Mouse (Mus musculus) neural tube, embryonic 15.5 days (tissue): ENCODE data around the gene Il15. TPM values are rescaled to one million over a fixed set of nuclear protein-coding genes. Genes with fewer than 3 reads are reported as not detected.

Experiments
- ATAC-seq: fragments of 200-750 bp; cut with Nextera tagmentation; 2 replicates; pipeline ENCODE4 v1.8.0; 2017; ENCODE audit warnings: mild to moderate bottlenecking, moderate TSS enrichment, moderate library complexity; ENCODE audit not compliant: low FRiP score
- H3K27ac ChIP-seq: fragments of 300-500 bp; sonication (generic); replicated peaks from 2 replicates; pipeline ENCODE4 v1.5.1; 2015; ENCODE audit warnings: mild to moderate bottlenecking, inconsistent platforms
- H3K27me3 ChIP-seq: fragments of 300-500 bp; sonication (generic); replicated peaks from 2 replicates; pipeline ENCODE4 v1.6.1; 2015; ENCODE audit warnings: inconsistent platforms
- H3K36me3 ChIP-seq: fragments of 300-500 bp; sonication (generic); 2 replicates; pipeline ENCODE4 v1.6.1; 2015; ENCODE audit warnings: inconsistent platforms
- H3K4me1 ChIP-seq: fragments of 300-500 bp; sonication (generic); 2 replicates; pipeline ENCODE4 v1.6.1; 2015; ENCODE audit warnings: inconsistent platforms
- H3K4me2 ChIP-seq: fragments of 300-500 bp; sonication (generic); 2 replicates; pipeline ENCODE4 v1.6.1; 2015; ENCODE audit warnings: inconsistent platforms, mild to moderate bottlenecking, moderate library complexity
- H3K4me3 ChIP-seq: fragments of 300-500 bp; sonication (generic); replicated peaks from 2 replicates; pipeline ENCODE4 v1.5.1; 2015; ENCODE audit warnings: mild to moderate bottlenecking, inconsistent platforms
- H3K9ac ChIP-seq: fragments of 300-500 bp; sonication (generic); replicated peaks from 2 replicates; pipeline ENCODE4 v1.6.1; 2015; ENCODE audit warnings: mild to moderate bottlenecking, inconsistent platforms
- H3K9me3 ChIP-seq: fragments of 300-500 bp; sonication (generic); replicated peaks from 2 replicates; pipeline ENCODE4 v1.6.1; 2016; ENCODE audit warnings: inconsistent platforms
- WGBS: fragments of 180-500 bp; shearing (Covaris S2); methylation state at CpG from one replicate; pipeline ENCODE4 v1.1.7; 2015; ENCODE audit warnings: mixed read lengths; 5-methylcytosine and 5-hydroxymethylcytosine counted together
- polyA plus RNA-seq: library from polyadenylated mRNA; unstranded; fragments of >200 nt; fragmentation: Nextera tagmentation; extraction: Ambion mirVana; gene quantifications from 2 replicates; pipeline ENCODE4 v1.2.1, GENCODE M21; 2015

Gene Il15
- polyA plus RNA-seq, 1 experiment from 2014 or later, result 1.5 TPM

DNA sequence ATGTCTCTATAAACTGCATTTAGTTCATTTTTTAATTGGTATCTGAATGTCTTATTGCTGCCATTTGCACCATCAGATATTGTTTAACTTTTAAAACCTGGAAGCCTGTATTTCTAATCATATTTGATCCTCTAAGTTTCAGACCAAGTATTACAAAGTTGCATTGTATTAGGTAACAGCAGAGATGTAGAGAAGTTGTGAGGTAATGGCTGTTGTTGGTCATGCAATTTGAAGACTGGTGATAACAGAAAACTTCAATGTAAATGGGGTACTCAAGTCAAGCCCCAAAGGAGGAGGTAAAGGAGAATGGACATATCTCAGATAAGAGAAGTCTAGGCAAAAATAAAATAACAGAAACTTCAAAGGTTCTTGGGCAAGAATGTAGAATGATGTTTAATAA is 11.8 kb downstream of the Il15 start:
- Histone ChIP-seq H3K9ac (no peak overlapping the region), H3K4me1 (no peaks in the 10 kb centered on the region), H3K36me3 (no peaks in the 10 kb centered on the region), H3K27ac (no peak overlapping the region), H3K27me3 (no peaks in the 10 kb centered on the region), H3K4me3 (no peak overlapping the region), H3K4me2 (no peak overlapping the region), H3K9me3 (no peaks in the 10 kb centered on the region)
- no peak for ATAC-seq

DNA sequence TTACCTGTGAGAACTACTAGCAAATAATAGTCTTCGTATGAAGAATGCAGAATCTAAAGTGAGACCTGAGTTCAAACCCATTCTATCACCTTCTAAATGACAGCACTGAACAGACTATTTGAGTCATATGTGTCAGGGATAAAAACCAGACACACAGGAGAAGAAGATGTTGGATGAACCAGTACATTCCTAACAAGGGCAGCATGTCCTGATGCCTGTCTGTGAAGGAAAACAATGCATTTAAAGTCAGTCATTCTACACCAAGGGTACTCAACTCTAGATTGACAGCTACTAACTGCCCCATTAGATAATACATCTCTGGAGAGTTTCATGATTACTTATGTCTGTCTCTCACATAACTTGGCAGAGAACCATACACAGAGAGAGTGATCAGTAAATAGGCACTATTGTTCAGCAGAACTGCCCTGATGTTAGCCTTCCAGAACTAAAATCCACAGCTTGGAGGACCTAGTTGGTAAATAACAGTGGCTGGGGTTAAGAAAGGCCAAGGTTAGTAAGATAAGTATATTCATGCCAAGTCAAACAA is 14.6 kb downstream of the Il15 start:
- ATAC-seq, result no peak
- Histone ChIP-seq H3K9me3 (no peaks in the 10 kb centered on the region), H3K9ac (no peak overlapping the region), H3K4me2 (no peak overlapping the region), H3K4me3 (no peak overlapping the region), H3K27ac (no peak overlapping the region), H3K4me1 (peaks cover 4% of the 10 kb centered on the region; the same call in 1 of the 2 replicates), H3K36me3 (no peaks in the 10 kb centered on the region), H3K27me3 (no peaks in the 10 kb centered on the region)
- 92% methylated on average over 1 of the region's 1 CpGs for WGBS

DNA sequence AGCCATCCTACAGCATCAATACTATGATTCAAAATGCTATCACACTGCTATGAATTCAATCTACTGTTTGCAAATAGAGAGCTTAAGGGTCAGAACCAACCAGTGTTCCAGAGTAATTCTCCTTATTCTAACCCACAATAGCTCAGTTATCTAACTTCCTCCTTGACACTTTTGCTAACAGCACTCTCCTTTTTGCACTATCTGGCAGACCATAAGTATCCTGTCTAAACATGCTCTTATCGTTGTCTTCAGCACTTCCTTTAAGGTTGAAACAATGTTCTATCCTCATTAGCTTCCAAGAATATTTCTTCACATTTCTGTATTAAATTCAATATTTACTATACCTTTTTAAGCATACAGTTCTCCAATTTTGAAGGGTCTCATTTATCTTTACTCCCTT is 15.4 kb downstream of the Il15 start:
- 86% methylated on average over 1 of the region's 1 CpGs for WGBS
- no peak for ATAC-seq
- Histone ChIP-seq H3K27me3 (no peaks in the 10 kb centered on the region), H3K4me1 (peaks cover 4% of the 10 kb centered on the region; the same call in 1 of the 2 replicates), H3K9ac (no peak overlapping the region), H3K36me3 (no peaks in the 10 kb centered on the region), H3K4me3 (no peak overlapping the region), H3K4me2 (no peak overlapping the region), H3K9me3 (no peaks in the 10 kb centered on the region), H3K27ac (no peak overlapping the region)

DNA sequence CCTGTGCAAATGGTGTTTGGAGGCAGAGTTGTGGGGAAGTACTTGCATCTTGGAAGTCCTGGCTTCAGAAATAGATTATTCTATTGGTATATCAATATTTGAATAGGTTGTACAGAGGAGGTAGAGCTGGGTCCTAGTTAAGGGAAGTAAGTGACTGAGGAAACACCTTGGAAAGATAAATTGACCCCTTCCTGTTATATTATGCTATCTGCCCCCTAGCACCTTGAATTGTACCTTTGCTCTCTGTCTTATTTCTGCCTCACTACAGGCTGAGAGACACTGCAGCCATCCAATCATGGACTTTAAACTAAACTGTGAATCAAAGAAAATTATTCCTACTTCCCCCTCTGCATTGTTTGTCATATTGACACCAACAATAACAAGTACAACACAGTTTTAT is 17.2 kb downstream of the Il15 start:
- no peak overlapping the region for H3K4me2 ChIP-seq
- H3K9me3 ChIP-seq, result no peaks in the 10 kb centered on the region
- no peaks in the 10 kb centered on the region for H3K36me3 ChIP-seq
- H3K4me1 ChIP-seq, result peaks cover 4% of the 10 kb centered on the region; the same call in 1 of the 2 replicates
- H3K27me3 ChIP-seq, result no peaks in the 10 kb centered on the region
- H3K27ac ChIP-seq, result no peak overlapping the region
- ATAC-seq, result no peak
- no peak overlapping the region for H3K4me3 ChIP-seq
- no peak overlapping the region for H3K9ac ChIP-seq

DNA sequence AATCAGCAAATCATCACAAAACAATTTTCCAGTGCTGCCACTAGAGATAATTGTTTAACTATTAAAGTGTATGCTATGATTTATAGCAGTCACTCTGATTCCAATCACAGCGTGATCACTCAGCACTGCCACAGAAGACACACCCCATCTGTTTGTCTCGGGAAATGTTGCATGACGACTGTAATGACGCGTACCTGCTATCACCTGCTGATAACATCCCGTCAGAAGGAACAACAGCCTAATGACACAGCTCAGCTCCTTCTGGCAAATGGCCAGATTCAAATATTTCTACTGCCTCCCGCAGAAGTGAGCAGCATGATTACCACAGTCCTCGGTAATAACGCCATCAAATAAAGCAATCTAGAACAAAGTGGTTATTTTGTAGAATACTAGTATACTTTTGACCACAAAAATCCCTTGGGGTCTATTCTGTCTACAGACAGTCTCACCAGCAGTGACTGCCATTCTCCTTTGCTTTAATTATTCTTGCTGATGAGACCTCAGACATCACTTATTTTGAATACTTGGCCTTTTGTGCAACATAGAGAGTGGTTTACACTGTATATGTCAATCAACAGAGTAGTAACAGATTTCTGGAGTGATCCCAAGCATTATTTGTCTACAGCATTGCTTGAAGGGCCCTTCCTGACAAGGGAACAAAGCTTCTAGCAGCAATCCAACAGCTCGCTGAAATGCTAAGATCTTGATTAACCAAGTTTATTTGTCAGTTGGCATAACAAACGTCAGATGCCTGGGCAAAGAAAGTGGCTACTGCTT is 18.4 kb downstream of the Il15 start:
- peaks cover 4% of the 10 kb centered on the region; the same call in 1 of the 2 replicates for H3K4me1 ChIP-seq
- H3K9ac ChIP-seq, result no peak overlapping the region
- no peak overlapping the region for H3K4me3 ChIP-seq
- H3K27me3 ChIP-seq, result no peaks in the 10 kb centered on the region
- WGBS, result 43% methylated on average over 11 of the region's 11 CpGs
- no peak overlapping the region for H3K4me2 ChIP-seq
- ATAC-seq, result 0 out of 2 replicates have a peak, but pooled peaks have one; percentile 17
- no peaks in the 10 kb centered on the region for H3K9me3 ChIP-seq
- no peaks in the 10 kb centered on the region for H3K36me3 ChIP-seq
- H3K27ac ChIP-seq, result no peak overlapping the region

DNA sequence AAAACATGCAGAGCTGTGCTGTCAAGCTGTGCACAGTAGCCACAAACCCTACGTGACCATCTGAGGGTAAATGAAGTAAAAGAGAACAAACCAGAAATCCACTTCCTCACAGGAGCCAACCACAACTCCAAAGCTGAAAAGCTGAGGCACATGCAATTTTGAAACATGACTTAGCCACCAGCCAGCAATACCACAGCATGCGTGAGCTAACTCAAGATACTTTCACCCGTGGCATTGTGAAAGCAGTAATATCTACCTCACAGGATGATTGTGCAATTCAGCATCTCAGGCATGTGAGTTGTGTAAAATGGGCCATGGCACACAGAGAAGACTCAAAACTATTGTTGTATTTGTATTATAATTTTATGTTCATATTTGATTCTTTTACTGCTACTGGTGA is 19.7 kb downstream of the Il15 start:
- Histone ChIP-seq H3K4me1 (peaks cover 4% of the 10 kb centered on the region; the same call in 1 of the 2 replicates), H3K4me2 (no peak overlapping the region), H3K27me3 (no peaks in the 10 kb centered on the region), H3K4me3 (no peak overlapping the region), H3K9ac (no peak overlapping the region), H3K27ac (no peak overlapping the region), H3K9me3 (no peaks in the 10 kb centered on the region), H3K36me3 (no peaks in the 10 kb centered on the region)
- WGBS, result 84% methylated on average over 3 of the region's 3 CpGs
- no peak for ATAC-seq

DNA sequence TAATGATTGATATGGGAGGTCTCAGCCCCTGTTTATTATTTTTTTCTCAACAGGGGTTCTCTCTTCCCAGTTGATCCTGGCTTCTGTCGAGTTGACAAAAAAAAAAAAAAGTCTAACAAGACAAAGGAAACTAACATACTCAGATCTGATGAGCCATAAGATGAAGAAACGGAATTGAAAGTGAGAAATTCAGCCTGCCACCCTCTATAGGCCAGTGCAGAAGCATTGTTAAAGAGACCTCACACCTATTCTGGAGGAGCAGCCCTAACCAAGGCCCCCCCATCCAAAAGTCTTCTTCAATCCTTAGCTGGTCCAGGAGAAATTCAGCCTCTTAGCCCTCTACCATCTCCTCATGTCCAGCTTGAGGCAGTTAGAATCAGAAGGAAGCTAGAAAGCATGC is 20.7 kb downstream of the Il15 start:
- Histone ChIP-seq H3K27ac (no peak overlapping the region), H3K9ac (no peak overlapping the region), H3K27me3 (no peaks in the 10 kb centered on the region), H3K4me1 (peaks cover 4% of the 10 kb centered on the region; the same call in 1 of the 2 replicates), H3K4me2 (no peak overlapping the region), H3K36me3 (no peaks in the 10 kb centered on the region), H3K4me3 (no peak overlapping the region), H3K9me3 (no peaks in the 10 kb centered on the region)
- ATAC-seq, result no peak
- WGBS, result 45% methylated on average over 2 of the region's 2 CpGs

DNA sequence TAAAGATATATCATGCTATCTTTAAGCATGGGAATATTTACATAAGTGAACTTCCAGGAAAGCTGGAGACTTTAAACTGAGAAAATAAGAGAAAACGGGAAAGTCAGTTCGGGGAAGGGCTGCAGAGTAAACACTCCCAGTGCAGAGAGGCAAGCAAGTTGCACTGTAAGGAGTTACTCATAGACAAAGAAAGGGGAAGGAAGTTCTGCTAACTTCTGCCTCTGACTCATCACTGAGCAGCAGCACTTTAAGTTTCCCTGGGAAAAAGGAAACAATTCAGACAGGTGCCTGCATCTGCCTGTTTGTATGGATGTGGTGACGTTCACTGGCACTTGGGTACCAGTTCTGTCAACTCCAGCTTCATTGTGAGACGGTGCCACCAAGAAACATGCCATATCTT is 28.6 kb downstream of the Il15 start:
- no peak overlapping the region for H3K9ac ChIP-seq
- no peaks in the 10 kb centered on the region for H3K9me3 ChIP-seq
- no peak overlapping the region for H3K27ac ChIP-seq
- no peak overlapping the region for H3K4me2 ChIP-seq
- no peaks in the 10 kb centered on the region for H3K27me3 ChIP-seq
- H3K36me3 ChIP-seq, result no peaks in the 10 kb centered on the region
- no peaks in the 10 kb centered on the region for H3K4me1 ChIP-seq
- H3K4me3 ChIP-seq, result no peak overlapping the region
- ATAC-seq, result no peak
- 75% methylated on average over 4 of the region's 4 CpGs for WGBS

DNA sequence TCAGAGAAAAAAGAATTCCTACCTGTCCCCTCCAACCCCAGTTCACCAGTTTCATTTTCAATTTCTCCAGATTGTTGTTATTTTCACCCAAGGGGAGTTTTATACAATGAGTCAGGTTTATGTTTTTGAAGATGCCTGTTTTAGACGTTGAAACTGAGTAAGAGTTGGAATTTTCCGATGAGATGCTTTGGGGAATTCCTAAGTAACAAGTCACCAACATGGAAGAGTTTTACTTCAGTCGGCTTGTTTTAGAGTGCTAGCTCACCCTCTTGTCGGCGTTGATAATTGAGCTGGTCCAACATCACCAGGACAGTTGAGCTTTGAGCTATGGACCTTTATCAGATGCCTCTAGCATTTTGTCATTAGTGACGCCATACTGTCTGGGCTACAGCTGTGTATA is 30.2 kb downstream of the Il15 start:
- Histone ChIP-seq H3K36me3 (no peaks in the 10 kb centered on the region), H3K27ac (no peak overlapping the region), H3K27me3 (no peaks in the 10 kb centered on the region), H3K4me1 (no peaks in the 10 kb centered on the region), H3K4me3 (no peak overlapping the region), H3K4me2 (no peak overlapping the region), H3K9ac (no peak overlapping the region), H3K9me3 (no peaks in the 10 kb centered on the region)
- 91% methylated on average over 6 of the region's 6 CpGs for WGBS
- no peak for ATAC-seq

DNA sequence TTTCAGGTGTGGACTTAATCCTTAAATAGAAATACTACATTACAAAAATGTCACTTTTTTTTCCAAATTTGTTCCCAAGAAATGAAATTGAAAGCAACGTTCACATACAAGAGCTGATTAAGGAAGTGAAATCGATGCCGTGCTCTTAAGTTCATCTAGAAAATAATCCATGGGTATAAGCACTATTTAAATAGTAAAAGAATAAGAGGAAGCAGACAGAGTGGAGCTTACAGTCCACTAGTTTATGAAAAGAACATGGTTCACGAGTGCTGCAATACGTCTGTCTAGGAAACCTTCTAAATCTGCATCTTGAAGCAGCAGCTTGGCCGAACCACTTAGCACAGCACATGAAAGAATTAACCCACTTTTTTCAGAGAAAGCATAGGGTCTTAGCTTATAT is 32.4 kb downstream of the Il15 start:
- WGBS, result 91% methylated on average over 6 of the region's 6 CpGs
- H3K9ac ChIP-seq, result no peak overlapping the region
- ATAC-seq, result no peak
- H3K36me3 ChIP-seq, result no peaks in the 10 kb centered on the region
- H3K27me3 ChIP-seq, result no peaks in the 10 kb centered on the region
- no peak overlapping the region for H3K4me3 ChIP-seq
- no peak overlapping the region for H3K4me2 ChIP-seq
- H3K9me3 ChIP-seq, result no peaks in the 10 kb centered on the region
- H3K4me1 ChIP-seq, result no peaks in the 10 kb centered on the region
- H3K27ac ChIP-seq, result no peak overlapping the region

DNA sequence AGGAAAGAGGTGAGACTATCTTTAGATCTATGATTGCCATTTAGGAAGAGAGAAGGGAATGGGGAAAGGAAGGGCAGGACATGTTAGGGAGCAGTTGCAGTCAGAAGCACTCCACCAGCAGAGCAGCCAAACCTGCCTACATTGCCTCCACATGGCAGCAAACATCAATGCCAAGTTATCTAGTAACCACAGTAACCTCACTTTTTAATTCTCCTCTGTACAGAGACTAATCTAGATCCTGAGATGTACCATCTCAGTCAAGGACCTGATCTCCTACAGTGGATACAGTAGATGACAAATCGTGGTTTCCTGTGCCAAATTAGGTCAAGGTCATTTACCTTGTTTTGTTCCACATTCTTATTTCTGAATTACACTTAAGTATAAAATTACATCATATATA is 42.0 kb downstream of the Il15 start:
- no peak overlapping the region for H3K4me3 ChIP-seq
- no peak for ATAC-seq
- 91% methylated on average over 1 of the region's 1 CpGs for WGBS
- H3K4me1 ChIP-seq, result no peaks in the 10 kb centered on the region
- H3K27me3 ChIP-seq, result no peaks in the 10 kb centered on the region
- no peak overlapping the region for H3K4me2 ChIP-seq
- no peak overlapping the region for H3K9ac ChIP-seq
- H3K36me3 ChIP-seq, result no peaks in the 10 kb centered on the region
- no peak overlapping the region for H3K27ac ChIP-seq
- no peaks in the 10 kb centered on the region for H3K9me3 ChIP-seq

DNA sequence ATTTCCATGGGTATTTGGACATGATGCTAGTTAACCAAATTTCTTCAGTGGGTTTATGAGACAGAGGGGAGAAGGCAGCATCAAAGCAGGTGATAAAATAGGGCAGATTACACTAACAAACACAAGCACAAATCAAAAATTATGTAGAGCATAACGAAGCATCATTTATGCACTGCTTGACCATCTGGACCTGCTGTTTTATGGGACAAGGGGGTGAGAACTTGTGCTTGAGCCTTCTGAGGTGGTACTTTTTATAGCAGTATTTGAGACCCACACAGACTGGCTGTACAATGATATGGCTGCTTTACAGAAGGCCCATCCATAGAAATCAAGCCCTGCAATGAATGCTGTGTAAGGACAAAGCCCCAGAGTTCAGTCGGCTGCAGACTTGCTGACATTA is 46.9 kb downstream of the Il15 start:
- peak; percentile 70 for ATAC-seq
- no peak overlapping the region for H3K4me2 ChIP-seq
- H3K4me3 ChIP-seq, result no peak overlapping the region
- no peak overlapping the region for H3K27ac ChIP-seq
- H3K4me1 ChIP-seq, result no peaks in the 10 kb centered on the region
- 40% methylated on average over 2 of the region's 2 CpGs for WGBS
- H3K9ac ChIP-seq, result no peak overlapping the region
- H3K27me3 ChIP-seq, result no peaks in the 10 kb centered on the region
- no peaks in the 10 kb centered on the region for H3K9me3 ChIP-seq
- H3K36me3 ChIP-seq, result no peaks in the 10 kb centered on the region
